Mouse (Mus musculus) myocyte (in vitro differentiated cells): ENCODE data around the gene Sh3pxd2a.

Experiments
- POLR2A ChIP-seq: IDR thresholded peaks from one replicate; pipeline ENCODE4 v1.6.1; 2011; ENCODE audit warnings: low read depth, mild to moderate bottlenecking, control low read depth, moderate library complexity; ENCODE audit not compliant: insufficient read length
- POLR2AphosphoS2 ChIP-seq: IDR thresholded peaks from one replicate; pipeline ENCODE4 v1.6.1; 2011; ENCODE audit warnings: low read depth, control low read depth; ENCODE audit not compliant: insufficient read length
- USF1 ChIP-seq: IDR thresholded peaks from one replicate; pipeline ENCODE4 v1.6.1; 2011; ENCODE audit warnings: low read depth, mild to moderate bottlenecking, control low read depth, moderate library complexity

- TF ChIP-seq POLR2A (no peak), POLR2AphosphoS2 (no peak), USF1 (no peak)
These were observed 61.2 kb downstream of the Sh3pxd2a start for GRCm38 (mm10) chr19:47402976-47403375.
